28 mouse cellular contexts compared by ENCODE assay signal in the genomic region with DNA sequence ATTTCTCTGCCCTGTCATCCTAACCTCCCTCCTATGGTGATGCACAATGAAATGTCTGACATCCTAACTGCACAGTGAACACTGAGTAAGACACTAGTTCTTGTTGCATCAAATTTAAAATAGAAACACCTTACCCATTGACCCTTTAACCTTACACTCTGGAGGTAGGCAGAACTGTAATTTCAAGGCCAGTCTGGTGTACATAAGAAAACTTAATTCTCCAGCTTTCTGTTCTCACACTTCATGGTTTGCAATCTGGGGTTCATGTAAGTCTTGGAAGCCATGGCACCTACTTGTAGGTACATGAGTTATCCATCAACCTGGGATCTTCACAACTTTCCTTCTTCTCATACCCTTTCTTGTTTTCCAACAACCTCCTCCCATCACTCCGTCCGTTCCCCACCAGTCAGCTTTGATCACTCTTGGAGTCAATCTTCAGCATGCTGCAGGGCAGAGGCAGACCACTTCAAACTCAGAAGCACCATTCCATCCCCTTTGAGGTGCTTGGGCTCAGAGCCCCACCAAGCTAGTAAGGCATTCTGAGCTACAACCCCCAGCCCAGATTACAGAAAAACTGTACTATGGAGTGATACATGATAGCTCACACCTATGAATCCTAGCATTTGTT. TPM values are rescaled to one million over a fixed set of nuclear protein-coding genes. Genes with fewer than 3 reads are reported as not detected.
A peak's percentile ranks its signal among the peaks of the same experiment; 100 is the strongest.
DNase-seq lines count a peak whose midpoint lies in the region; ATAC-seq and TF ChIP-seq lines count a peak whose summit lies in the region.
"Had no signal": no experiment of that assay in that cellular context is flagged by ENCODE, and none has a peak within 500 bp of the region (broad histone marks: within the 10 kb centered on the region; RNA-seq: fewer than 3 reads in every experiment).

No protein-coding gene starts in this region.

- DNase-seq in liver, embryonic 11.5 days (ENCODE audit: low spot score), result no peak
- peak; percentile 23 for DNase-seq in neural tube, embryonic 11.5 days (ENCODE audit: low spot score)
- no peak for DNase-seq in neural tube, embryonic 10.5 days (ENCODE audit: extremely low spot score, low spot score)
- DNase-seq in adrenal gland, postnatal 4 days (ENCODE audit: low spot score in 2 of 2), result no peak
- DNase-seq: adrenal gland, postnatal 14 days; B cell, adult 2 months; cerebellum, adult 11-12 months; cerebellum, adult 9-11 months; gastrocnemius, postnatal 10 days; kidney, adult 11 months; kidney, postnatal 10 days; lung, embryonic 14.5 days; midbrain, embryonic 14.5 days; right cerebral cortex, postnatal 14 days had no signal

- no peaks in the 10 kb centered on the region for H3K9me3 ChIP-seq in intestine, postnatal 0 days (ENCODE audit: control insufficient read depth)
- H3K9me3 ChIP-seq in intestine, embryonic 15.5 days, result no peaks in the 10 kb centered on the region
- H3K9me3 ChIP-seq in liver, embryonic 11.5 days (ENCODE audit: control insufficient read depth, low read length), result no peaks in the 10 kb centered on the region
- H3K9me3 ChIP-seq in liver, embryonic 12.5 days (replicated peaks), result no peaks in the 10 kb centered on the region
- H3K9me3 ChIP-seq in neural tube, embryonic 11.5 days (ENCODE audit: control insufficient read depth, low read length), result no peaks in the 10 kb centered on the region
- H3K9me3 ChIP-seq in neural tube, embryonic 15.5 days (replicated peaks), result no peaks in the 10 kb centered on the region
- H3K9me3 ChIP-seq: embryonic facial prominence, embryonic 13.5 days; forebrain, embryonic 12.5 days; heart, embryonic 15.5 days; limb, embryonic 13.5 days; neural tube, embryonic 12.5 days; stomach, embryonic 15.5 days had no signal

- TF ChIP-seq CTCF in intestine, postnatal 0 days (IDR thresholded peaks at IDR 0.05; ENCODE audit: low read depth), result no peak

- no peak overlapping the region for H3K4me3 ChIP-seq in intestine, postnatal 0 days (ENCODE audit: low read depth, low read length)
- H3K4me3 ChIP-seq in intestine, embryonic 15.5 days (replicated peaks), result no peak overlapping the region
- no peak overlapping the region for H3K4me3 ChIP-seq in liver, embryonic 11.5 days (ENCODE audit: low read depth, low read length)
- no peak overlapping the region for H3K4me3 ChIP-seq in liver, embryonic 12.5 days
- no peak overlapping the region for H3K4me3 ChIP-seq in neural tube, embryonic 11.5 days (ENCODE audit: low read depth, low read length)
- H3K4me3 ChIP-seq in neural tube, embryonic 15.5 days (replicated peaks), result no peak overlapping the region
- H3K4me3 ChIP-seq: embryonic facial prominence, embryonic 13.5 days; erythroblast, embryonic 14.5 days; forebrain, embryonic 12.5 days; heart, embryonic 15.5 days; limb, embryonic 13.5 days; neural tube, embryonic 12.5 days; stomach, embryonic 15.5 days had no signal

- no peak overlapping the region for H3K27ac ChIP-seq in intestine, postnatal 0 days (ENCODE audit: low read depth, low read length)
- H3K27ac ChIP-seq in intestine, embryonic 15.5 days, result no peak overlapping the region
- H3K27ac ChIP-seq in liver, embryonic 11.5 days (ENCODE audit: low read depth, low read length), result no peak overlapping the region
- no peak overlapping the region for H3K27ac ChIP-seq in liver, embryonic 12.5 days
- no peak overlapping the region for H3K27ac ChIP-seq in neural tube, embryonic 11.5 days (ENCODE audit: low read depth, low read length)
- 0 out of 2 replicates have a peak overlapping the region, but pooled peaks have one; percentile 5 for H3K27ac ChIP-seq in neural tube, embryonic 15.5 days (replicated peaks)
- H3K27ac ChIP-seq: embryonic facial prominence, embryonic 13.5 days; forebrain, embryonic 12.5 days; heart, embryonic 15.5 days; limb, embryonic 13.5 days; liver, embryonic 14.5 days; macrophage; neural tube, embryonic 12.5 days; stomach, embryonic 15.5 days had no signal

- 98% methylated on average over 2 of the region's 2 CpGs for WGBS in intestine, postnatal 0 days
- 94% methylated on average over 2 of the region's 2 CpGs for WGBS in intestine, embryonic 15.5 days
- 93% methylated on average over 2 of the region's 2 CpGs for WGBS in liver, embryonic 11.5 days
- WGBS in liver, embryonic 12.5 days (ENCODE audit: insufficient replicate concordance), result 96% methylated on average over 2 of the region's 2 CpGs
- WGBS in neural tube, embryonic 11.5 days, result 93% methylated on average over 2 of the region's 2 CpGs
- 94% methylated on average over 2 of the region's 2 CpGs for WGBS in neural tube, embryonic 15.5 days

- H3K4me2 ChIP-seq in intestine, postnatal 0 days (replicated peaks; ENCODE audit: low read depth), result no peak overlapping the region
- H3K4me2 ChIP-seq in intestine, embryonic 15.5 days (replicated peaks), result no peak overlapping the region
- H3K4me2 ChIP-seq in liver, embryonic 11.5 days, result no peak overlapping the region
- no peak overlapping the region for H3K4me2 ChIP-seq in liver, embryonic 12.5 days
- H3K4me2 ChIP-seq in neural tube, embryonic 11.5 days (ENCODE audit: low read depth), result no peak overlapping the region
- H3K4me2 ChIP-seq in neural tube, embryonic 15.5 days, result no peak overlapping the region
- H3K4me2 ChIP-seq: embryonic facial prominence, embryonic 13.5 days; forebrain, embryonic 12.5 days; heart, embryonic 15.5 days; limb, embryonic 13.5 days; lung, embryonic 14.5 days; neural tube, embryonic 12.5 days; stomach, embryonic 15.5 days had no signal

- H3K36me3 ChIP-seq in intestine, postnatal 0 days (ENCODE audit: control insufficient read depth, insufficient read depth), result peaks cover 44% of the 10 kb centered on the region
- H3K36me3 ChIP-seq in intestine, embryonic 15.5 days, result peaks cover 32% of the 10 kb centered on the region
- H3K36me3 ChIP-seq in liver, embryonic 11.5 days (ENCODE audit: control insufficient read depth, insufficient read depth, low read length), result peaks cover 39% of the 10 kb centered on the region
- H3K36me3 ChIP-seq in liver, embryonic 12.5 days, result peaks cover 71% of the 10 kb centered on the region
- H3K36me3 ChIP-seq in neural tube, embryonic 11.5 days (ENCODE audit: control insufficient read depth, insufficient read depth, low read length), result peaks cover 14% of the 10 kb centered on the region
- peaks cover 52% of the 10 kb centered on the region for H3K36me3 ChIP-seq in neural tube, embryonic 15.5 days

- no peaks in the 10 kb centered on the region for H3K4me1 ChIP-seq in intestine, postnatal 0 days (replicated peaks; ENCODE audit: control insufficient read depth, insufficient read depth, low read length)
- H3K4me1 ChIP-seq in intestine, embryonic 15.5 days (replicated peaks), result no peaks in the 10 kb centered on the region
- H3K4me1 ChIP-seq in liver, embryonic 11.5 days (replicated peaks; ENCODE audit: control insufficient read depth, insufficient read depth, low read length), result no peaks in the 10 kb centered on the region
- no peaks in the 10 kb centered on the region for H3K4me1 ChIP-seq in liver, embryonic 12.5 days
- no peaks in the 10 kb centered on the region for H3K4me1 ChIP-seq in neural tube, embryonic 11.5 days (ENCODE audit: control insufficient read depth, insufficient read depth, low read length)
- H3K4me1 ChIP-seq in neural tube, embryonic 15.5 days, result no peaks in the 10 kb centered on the region
- H3K4me1 ChIP-seq: embryonic facial prominence, embryonic 13.5 days; forebrain, embryonic 12.5 days; heart, embryonic 15.5 days; limb, embryonic 13.5 days; neural tube, embryonic 12.5 days; stomach, embryonic 15.5 days had no signal

- peak; percentile 31; the same call in 1 of the 2 replicates for ATAC-seq in intestine, postnatal 0 days
- ATAC-seq in intestine, embryonic 15.5 days, result no peak
- peak; percentile 15; the same call in 1 of the 2 replicates for ATAC-seq in liver, embryonic 11.5 days (replicated peaks; ENCODE audit: low FRiP score)
- ATAC-seq in liver, embryonic 12.5 days, result no peak
- ATAC-seq in neural tube, embryonic 11.5 days (ENCODE audit: insufficient read depth, low FRiP score, low TSS enrichment), result no peak
- ATAC-seq in neural tube, embryonic 15.5 days (ENCODE audit: low FRiP score), result no peak
- ATAC-seq: hindbrain, embryonic 16.5 days had no signal

- no peak overlapping the region for H3K9ac ChIP-seq in intestine, postnatal 0 days (ENCODE audit: low read depth, low read length)
- no peak overlapping the region for H3K9ac ChIP-seq in intestine, embryonic 15.5 days
- H3K9ac ChIP-seq in liver, embryonic 11.5 days (ENCODE audit: low read depth, low read length), result no peak overlapping the region
- no peak overlapping the region for H3K9ac ChIP-seq in liver, embryonic 12.5 days
- no peak overlapping the region for H3K9ac ChIP-seq in neural tube, embryonic 11.5 days (ENCODE audit: low read length)
- no peak overlapping the region for H3K9ac ChIP-seq in neural tube, embryonic 15.5 days (replicated peaks)
- H3K9ac ChIP-seq: embryonic facial prominence, embryonic 13.5 days; forebrain, embryonic 12.5 days; heart, embryonic 15.5 days; limb, embryonic 13.5 days; liver, embryonic 14.5 days; lung, embryonic 14.5 days; neural tube, embryonic 12.5 days; stomach, embryonic 15.5 days had no signal

- no peaks in the 10 kb centered on the region for H3K27me3 ChIP-seq in intestine, postnatal 0 days (replicated peaks; ENCODE audit: control insufficient read depth, insufficient read depth, low read length)
- H3K27me3 ChIP-seq in intestine, embryonic 15.5 days (replicated peaks), result no peaks in the 10 kb centered on the region
- no peaks in the 10 kb centered on the region for H3K27me3 ChIP-seq in liver, embryonic 11.5 days (replicated peaks; ENCODE audit: control insufficient read depth, insufficient read depth, low read length)
- H3K27me3 ChIP-seq in liver, embryonic 12.5 days (replicated peaks), result no peaks in the 10 kb centered on the region
- H3K27me3 ChIP-seq in neural tube, embryonic 11.5 days (ENCODE audit: control insufficient read depth, insufficient read depth, low read length), result no peaks in the 10 kb centered on the region
- no peaks in the 10 kb centered on the region for H3K27me3 ChIP-seq in neural tube, embryonic 15.5 days (replicated peaks)
- H3K27me3 ChIP-seq: embryonic facial prominence, embryonic 13.5 days; forebrain, embryonic 12.5 days; heart, embryonic 15.5 days; limb, embryonic 13.5 days; neural tube, embryonic 12.5 days; stomach, embryonic 15.5 days had no signal

RNA-seq across cellular contexts. Expression of a gene that starts 23.5 kb away (rescaled TPM):
- polyA plus RNA-seq in intestine, postnatal 0 days (2015; fragmentation: Nextera tagmentation; extraction: Ambion mirVana), result 132 and 134 TPM in 2 replicates
- 304 and 336 TPM in 2 replicates for polyA plus RNA-seq in intestine, embryonic 15.5 days (2015; fragmentation: Nextera tagmentation; extraction: Ambion mirVana)
- 331 and 367 TPM in 2 replicates for polyA plus RNA-seq in liver, embryonic 11.5 days (2014; fragmentation: Nextera tagmentation; extraction: Ambion mirVana)
- 239 and 249 TPM in 2 replicates for polyA plus RNA-seq in liver, embryonic 12.5 days (2016; fragmentation: Nextera tagmentation; extraction: Ambion mirVana)
- 453 and 461 TPM in 2 replicates for polyA plus RNA-seq in neural tube, embryonic 11.5 days (2014; fragmentation: Nextera tagmentation; extraction: Ambion mirVana)
- polyA plus RNA-seq in neural tube, embryonic 15.5 days (2015; fragmentation: Nextera tagmentation; extraction: Ambion mirVana), result 220 and 265 TPM in 2 replicates
- total RNA-seq in adrenal gland, postnatal 4 days (2021), result 100 to 1,000 TPM; 133 TPM

Comparison
In these comparisons a context has a peak if more than half of its experiments do, and no peak if none do; other contexts are left out.
1. ATAC-seq: peak in intestine, postnatal 0 days (single experiment) and liver, embryonic 11.5 days (single experiment); none in intestine, embryonic 15.5 days (single experiment), liver, embryonic 12.5 days (single experiment), neural tube, embryonic 11.5 days (single experiment) and neural tube, embryonic 15.5 days (single experiment).